Mouse (Mus musculus): ENCODE results near the gene Tbx20. TPM values are rescaled to one million over a fixed set of nuclear protein-coding genes. Genes with fewer than 3 reads are reported as not detected.

Tbx20 gene
- polyA plus RNA-seq (2012; rRNA removed), result 0.11 and 1.6 TPM in 2 replicates

DNA sequence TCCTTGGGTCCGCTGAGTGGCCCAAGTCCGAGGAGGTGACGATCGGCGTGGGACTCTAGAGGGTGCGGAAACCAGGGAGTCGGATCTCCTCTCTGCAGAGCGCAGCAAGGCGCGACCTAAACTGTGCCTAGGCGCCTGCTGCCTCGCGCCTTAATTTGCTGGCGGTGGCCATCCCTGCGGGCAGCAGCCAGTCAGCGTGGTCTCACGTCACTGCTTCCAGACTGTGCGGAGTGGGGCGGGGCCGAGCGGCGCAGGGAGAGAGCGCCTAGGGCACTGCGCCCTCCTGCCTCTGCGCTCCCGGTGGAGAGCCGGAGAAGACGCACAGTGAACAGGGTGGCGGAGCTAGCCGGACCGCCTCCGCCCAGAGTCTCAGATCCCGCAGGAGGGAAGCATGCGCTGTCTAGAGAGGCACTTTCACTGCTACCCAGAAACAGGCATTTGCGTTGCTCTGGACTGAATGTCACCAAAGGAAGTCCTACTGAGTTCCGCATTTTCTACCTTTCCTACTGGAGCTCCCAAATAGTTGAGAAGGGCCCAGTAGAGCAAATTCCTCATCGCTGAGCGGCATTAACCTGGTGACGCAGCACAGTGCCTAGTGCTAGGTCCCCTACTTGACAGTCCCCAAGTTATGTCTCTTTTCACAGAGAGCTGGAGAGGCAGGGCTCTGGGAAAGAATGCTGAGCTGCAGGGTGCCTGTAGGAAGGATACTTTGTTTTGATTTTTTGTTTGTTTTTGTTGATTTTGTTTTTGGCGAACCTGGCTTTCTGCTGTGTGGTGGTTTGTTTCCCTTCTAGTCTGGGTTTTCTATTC, at the start of gene Tbx20:
Gene Tbx20, minus strand, starts transcription at position 144 of the 810 bp plus-strand sequence.
- 5% methylated on average over 40 of the region's 40 CpGs for WGBS
- no peak for DNase-seq
- Histone ChIP-seq H3K4me3 (ENCODE audit: control insufficient read depth, insufficient read depth, low read length) (no peak within 1 kb of the TSS), H3K27me3 (ENCODE audit: control insufficient read depth, insufficient read depth, low read length) (peaks cover 16% of the 10 kb centered on the region), H3K27ac (ENCODE audit: control insufficient read depth, insufficient read depth, low read length) (no peak within 1 kb of the TSS), H3K4me1 (replicated peaks; ENCODE audit: control insufficient read depth, insufficient read depth, low read length) (no peaks in the 10 kb centered on the region), H3K36me3 (ENCODE audit: control insufficient read depth, insufficient read depth, low read length) (no peaks in the 10 kb centered on the region)
- no peak for TF ChIP-seq CTCF (IDR thresholded peaks at IDR 0.05; ENCODE audit: borderline replicate concordance, control insufficient read depth, extremely low read depth, insufficient read depth, low read length, poor library complexity)
- no peak for TF ChIP-seq POLR2A (IDR thresholded peaks at IDR 0.05; ENCODE audit: control insufficient read depth, extremely low read depth, insufficient read depth, low read length, poor library complexity)

DNA sequence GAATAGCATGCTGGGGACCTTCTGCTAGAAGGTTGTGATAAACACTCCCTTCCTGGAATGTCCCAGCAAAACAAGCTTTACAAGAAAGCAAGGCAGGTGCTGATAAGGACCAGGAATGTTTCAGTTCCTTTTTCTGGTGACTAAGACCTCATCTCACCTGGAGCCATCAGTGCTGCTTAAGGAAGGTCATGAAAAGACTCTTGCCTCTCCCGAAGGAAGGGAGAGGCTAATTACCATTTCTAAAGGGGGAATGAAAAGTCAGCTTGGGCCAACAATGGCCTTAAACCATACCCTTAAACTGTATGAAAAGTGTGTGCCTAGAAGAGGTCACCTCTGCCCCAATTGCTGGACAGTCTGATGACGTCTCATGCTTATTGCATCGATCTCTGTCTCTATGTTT, 44.4 kb upstream of the Tbx20 start:
- H3K27ac ChIP-seq (ENCODE audit: control insufficient read depth, insufficient read depth, low read length), result no peak overlapping the region
- no peaks in the 10 kb centered on the region for H3K36me3 ChIP-seq (ENCODE audit: control insufficient read depth, insufficient read depth, low read length)
- TF ChIP-seq POLR2A (IDR thresholded peaks at IDR 0.05; ENCODE audit: control insufficient read depth, extremely low read depth, insufficient read depth, low read length, poor library complexity), result no peak
- no peak for TF ChIP-seq CTCF (IDR thresholded peaks at IDR 0.05; ENCODE audit: borderline replicate concordance, control insufficient read depth, extremely low read depth, insufficient read depth, low read length, poor library complexity)
- no peaks in the 10 kb centered on the region for H3K27me3 ChIP-seq (ENCODE audit: control insufficient read depth, insufficient read depth, low read length)
- no peaks in the 10 kb centered on the region for H3K4me1 ChIP-seq (replicated peaks; ENCODE audit: control insufficient read depth, insufficient read depth, low read length)
- no peak overlapping the region for H3K4me3 ChIP-seq (ENCODE audit: control insufficient read depth, insufficient read depth, low read length)
- WGBS, result 72% methylated on average over 3 of the region's 3 CpGs
- DNase-seq, result no peak

DNA sequence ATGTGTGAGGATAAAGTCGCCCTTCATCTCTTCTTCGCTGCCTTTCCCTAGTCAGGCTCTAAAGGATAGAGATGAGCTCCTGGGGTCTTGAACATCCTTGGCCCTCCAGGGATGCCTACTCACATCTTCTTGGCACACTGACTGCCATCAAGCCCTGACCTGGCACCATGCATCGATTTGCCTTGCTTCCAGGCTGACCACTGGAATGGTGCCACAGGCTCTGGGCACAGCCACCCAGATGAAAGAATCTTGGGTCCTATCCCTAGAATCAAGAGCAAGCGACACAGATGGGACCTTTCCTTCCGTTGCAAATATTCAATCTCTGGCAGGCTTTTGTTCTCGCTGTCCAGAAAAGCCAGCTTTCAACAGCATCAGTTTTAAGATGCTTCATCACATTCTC, 38.4 kb upstream of the Tbx20 start:
- H3K27ac ChIP-seq (ENCODE audit: control insufficient read depth, insufficient read depth, low read length), result no peak overlapping the region
- WGBS, result 93% methylated on average over 6 of the region's 6 CpGs
- H3K4me1 ChIP-seq (replicated peaks; ENCODE audit: control insufficient read depth, insufficient read depth, low read length), result no peaks in the 10 kb centered on the region
- DNase-seq, result no peak
- TF ChIP-seq POLR2A (IDR thresholded peaks at IDR 0.05; ENCODE audit: control insufficient read depth, extremely low read depth, insufficient read depth, low read length, poor library complexity) (no peak), CTCF (IDR thresholded peaks at IDR 0.05; ENCODE audit: borderline replicate concordance, control insufficient read depth, extremely low read depth, insufficient read depth, low read length, poor library complexity) (no peak)
- H3K27me3 ChIP-seq (ENCODE audit: control insufficient read depth, insufficient read depth, low read length), result no peaks in the 10 kb centered on the region
- no peak overlapping the region for H3K4me3 ChIP-seq (ENCODE audit: control insufficient read depth, insufficient read depth, low read length)
- H3K36me3 ChIP-seq (ENCODE audit: control insufficient read depth, insufficient read depth, low read length), result no peaks in the 10 kb centered on the region

DNA sequence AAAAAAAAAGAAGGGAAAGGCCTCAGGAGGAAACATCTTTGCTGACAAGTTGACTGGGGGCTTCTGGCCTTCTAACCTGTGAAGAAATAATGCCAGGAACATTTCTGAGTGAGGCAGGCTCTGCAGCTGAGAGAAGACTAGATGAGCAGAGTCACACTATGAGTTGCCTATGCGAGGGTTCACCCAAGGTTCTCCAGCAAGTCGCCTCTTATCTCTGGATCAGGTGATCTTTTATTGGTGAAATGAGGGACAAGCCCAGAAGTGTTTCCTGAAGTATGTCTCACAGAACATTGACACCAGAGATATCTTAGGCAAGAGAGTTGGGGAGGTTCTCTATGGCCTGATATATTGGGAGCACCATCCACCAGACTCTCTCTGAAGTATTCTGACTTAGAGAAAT, 18.0 kb upstream of the Tbx20 start:
- Histone ChIP-seq H3K36me3 (ENCODE audit: control insufficient read depth, insufficient read depth, low read length) (no peaks in the 10 kb centered on the region), H3K27me3 (ENCODE audit: control insufficient read depth, insufficient read depth, low read length) (no peaks in the 10 kb centered on the region), H3K4me1 (replicated peaks; ENCODE audit: control insufficient read depth, insufficient read depth, low read length) (no peaks in the 10 kb centered on the region), H3K4me3 (ENCODE audit: control insufficient read depth, insufficient read depth, low read length) (no peak overlapping the region), H3K27ac (ENCODE audit: control insufficient read depth, insufficient read depth, low read length) (no peak overlapping the region)
- no peak for DNase-seq
- TF ChIP-seq CTCF (IDR thresholded peaks at IDR 0.05; ENCODE audit: borderline replicate concordance, control insufficient read depth, extremely low read depth, insufficient read depth, low read length, poor library complexity) (no peak), POLR2A (IDR thresholded peaks at IDR 0.05; ENCODE audit: control insufficient read depth, extremely low read depth, insufficient read depth, low read length, poor library complexity) (no peak)
- 88% methylated on average over 2 of the region's 2 CpGs for WGBS

DNA sequence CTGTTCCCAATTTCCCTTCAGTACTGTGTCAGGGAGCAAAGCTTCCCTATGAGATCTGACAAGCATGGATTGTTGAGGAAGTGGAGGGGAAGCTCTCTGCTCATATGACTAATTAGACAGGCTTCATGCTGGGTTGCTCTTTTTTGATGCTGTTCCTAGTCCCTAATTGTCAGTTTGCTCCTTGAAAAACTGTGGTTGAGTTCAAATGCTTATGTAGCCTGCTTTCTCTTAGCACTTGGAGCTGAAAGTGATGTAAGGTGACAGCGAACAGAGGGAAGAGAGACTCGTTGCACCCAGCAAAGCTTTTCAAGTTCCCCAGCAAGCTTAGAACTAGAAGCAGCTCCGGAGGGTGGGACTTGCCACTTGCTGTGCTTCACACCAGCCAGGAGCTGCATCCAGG, 15.3 kb upstream of the Tbx20 start:
- Histone ChIP-seq H3K4me3 (ENCODE audit: control insufficient read depth, insufficient read depth, low read length) (no peak overlapping the region), H3K27me3 (ENCODE audit: control insufficient read depth, insufficient read depth, low read length) (no peaks in the 10 kb centered on the region), H3K36me3 (ENCODE audit: control insufficient read depth, insufficient read depth, low read length) (no peaks in the 10 kb centered on the region), H3K4me1 (replicated peaks; ENCODE audit: control insufficient read depth, insufficient read depth, low read length) (no peaks in the 10 kb centered on the region), H3K27ac (ENCODE audit: control insufficient read depth, insufficient read depth, low read length) (no peak overlapping the region)
- TF ChIP-seq POLR2A (IDR thresholded peaks at IDR 0.05; ENCODE audit: control insufficient read depth, extremely low read depth, insufficient read depth, low read length, poor library complexity), result no peak
- no peak for TF ChIP-seq CTCF (IDR thresholded peaks at IDR 0.05; ENCODE audit: borderline replicate concordance, control insufficient read depth, extremely low read depth, insufficient read depth, low read length, poor library complexity)
- no peak for DNase-seq
- WGBS, result 73% methylated on average over 3 of the region's 3 CpGs

DNA sequence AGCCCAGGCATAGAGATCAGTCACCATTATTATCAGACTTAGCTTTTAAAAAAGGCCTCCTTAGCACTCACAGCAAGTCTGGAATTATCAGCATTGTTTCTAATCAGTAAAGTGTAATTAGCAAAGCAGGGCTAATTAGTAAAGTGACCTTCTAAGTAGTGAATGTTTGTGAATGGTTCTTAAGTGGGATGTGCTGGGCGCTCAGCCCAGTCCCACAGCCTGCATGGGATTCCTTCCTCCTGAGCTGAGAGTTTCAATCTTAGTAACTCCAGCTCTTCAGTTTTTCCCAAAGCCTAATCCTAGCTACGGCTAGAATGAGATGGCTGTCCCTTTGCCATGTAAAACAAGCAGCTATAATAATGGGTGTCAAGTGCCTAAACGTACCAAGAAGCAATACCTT, 8.2 kb upstream of the Tbx20 start:
- peaks cover 3% of the 10 kb centered on the region; the same call in 1 of the 2 replicates for H3K27me3 ChIP-seq (ENCODE audit: control insufficient read depth, insufficient read depth, low read length)
- no peak overlapping the region for H3K27ac ChIP-seq (ENCODE audit: control insufficient read depth, insufficient read depth, low read length)

More for the DNA sequence above, 8.2 kb upstream of the Tbx20 start:
- no peak for DNase-seq
- Histone ChIP-seq H3K4me1 (replicated peaks; ENCODE audit: control insufficient read depth, insufficient read depth, low read length) (no peaks in the 10 kb centered on the region), H3K36me3 (ENCODE audit: control insufficient read depth, insufficient read depth, low read length) (no peaks in the 10 kb centered on the region), H3K4me3 (ENCODE audit: control insufficient read depth, insufficient read depth, low read length) (no peak overlapping the region)
- TF ChIP-seq POLR2A (IDR thresholded peaks at IDR 0.05; ENCODE audit: control insufficient read depth, extremely low read depth, insufficient read depth, low read length, poor library complexity), result no peak
- TF ChIP-seq CTCF (IDR thresholded peaks at IDR 0.05; ENCODE audit: borderline replicate concordance, control insufficient read depth, extremely low read depth, insufficient read depth, low read length, poor library complexity), result no peak
- 67% methylated on average over 3 of the region's 3 CpGs for WGBS
